Mouse (Mus musculus): Measurements from ENCODE around the gene Etnk1. TPM values are rescaled to one million over a fixed set of nuclear protein-coding genes. Genes with fewer than 3 reads are reported as not detected.

The Etnk1 gene
- polyA plus RNA-seq (2012; ENCODE audit: insufficient read depth, insufficient read length, missing spikeins), result 36.4 and 39.7 TPM in 2 replicates

DNA sequence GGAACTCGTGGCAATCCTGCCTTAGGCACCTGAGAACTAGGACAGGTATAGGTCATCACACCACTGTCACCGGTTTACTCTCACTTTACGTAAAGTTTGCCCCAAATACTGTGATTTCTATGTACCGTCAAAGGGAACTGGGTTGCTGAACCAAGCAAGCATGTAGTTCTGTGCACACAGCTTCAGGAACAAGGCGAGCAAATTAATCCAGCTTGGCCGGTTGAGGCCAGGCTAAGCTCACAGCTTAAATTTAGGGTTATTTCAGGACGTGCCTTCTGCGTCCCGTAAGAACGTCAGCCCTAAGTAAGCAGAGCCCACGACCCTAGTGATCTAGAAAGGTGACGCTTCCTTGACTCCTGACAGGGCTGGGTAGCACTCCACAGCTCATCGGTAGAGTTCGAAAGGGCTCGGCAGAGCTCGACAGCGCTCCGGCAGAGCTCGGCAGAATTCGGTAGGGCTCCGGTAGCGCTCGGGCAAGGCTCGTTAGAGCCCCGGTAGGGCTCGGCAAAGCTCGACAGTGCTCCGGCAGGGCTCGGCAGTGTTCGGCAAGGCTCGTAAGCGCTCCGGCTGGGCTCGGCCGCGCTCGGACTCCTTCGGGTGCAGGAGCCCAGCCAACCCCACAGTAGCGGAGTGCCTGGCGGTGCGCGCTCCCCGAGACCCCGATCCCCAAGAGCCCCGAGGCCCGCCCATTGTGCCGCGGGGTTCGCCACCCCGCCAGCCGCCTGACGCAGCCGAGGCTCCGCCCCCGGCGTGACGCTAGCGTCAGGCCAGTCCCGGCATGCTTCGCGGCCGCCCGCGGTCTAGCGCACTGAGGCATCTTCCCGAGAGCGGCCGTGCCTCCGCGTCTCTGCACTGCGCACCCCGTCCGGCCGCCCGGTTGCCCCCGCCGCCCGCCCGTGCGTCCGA, at the start of gene Etnk1:
Gene Etnk1 (plus strand): TSS at position 770 of the 906 bp plus-strand sequence.
- H3K4me1 ChIP-seq (ENCODE audit: control insufficient read depth, insufficient read depth, low read length), result peaks cover 30% of the 10 kb centered on the region
- TF ChIP-seq POLR2A (IDR thresholded peaks at IDR 0.05; ENCODE audit: borderline replicate concordance, low read depth, low read length), result no peak
- TF ChIP-seq CTCF (IDR thresholded peaks at IDR 0.05; ENCODE audit: low read depth, low read length), result no peak
- H3K4me3 ChIP-seq (ENCODE audit: insufficient read depth, low read length), result peak within 1 kb of the TSS; percentile 100
- peak within 1 kb of the TSS; percentile 81 for H3K27ac ChIP-seq (ENCODE audit: insufficient read depth, low read depth, low read length)

DNA sequence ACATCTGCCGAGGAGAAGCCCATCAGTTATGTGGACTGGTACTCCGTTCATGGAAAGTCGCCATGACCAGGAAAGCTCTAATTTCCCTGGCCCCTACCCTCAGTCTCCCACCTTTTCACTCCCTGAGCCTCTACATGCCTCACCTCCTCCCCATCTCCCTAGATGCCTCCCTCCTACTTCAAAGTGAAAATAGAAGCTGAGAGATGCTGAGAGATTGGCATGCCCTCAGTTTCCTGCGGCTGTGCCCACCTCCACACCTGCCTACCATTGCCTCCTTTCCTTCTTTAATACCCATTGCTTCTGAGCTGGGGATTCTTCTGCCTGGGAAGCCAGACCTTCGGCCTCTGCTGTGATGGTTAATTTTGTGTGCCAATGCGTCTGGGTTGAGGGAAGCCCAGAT, 47.7 kb upstream of the Etnk1 start:
- peaks cover 9% of the 10 kb centered on the region for H3K4me1 ChIP-seq (ENCODE audit: control insufficient read depth, insufficient read depth, low read length)
- TF ChIP-seq CTCF (IDR thresholded peaks at IDR 0.05; ENCODE audit: low read depth, low read length) (no peak), POLR2A (IDR thresholded peaks at IDR 0.05; ENCODE audit: borderline replicate concordance, low read depth, low read length) (no peak)
- no peak overlapping the region for H3K4me3 ChIP-seq (ENCODE audit: insufficient read depth, low read length)
- H3K27ac ChIP-seq (ENCODE audit: insufficient read depth, low read depth, low read length), result no peak overlapping the region

DNA sequence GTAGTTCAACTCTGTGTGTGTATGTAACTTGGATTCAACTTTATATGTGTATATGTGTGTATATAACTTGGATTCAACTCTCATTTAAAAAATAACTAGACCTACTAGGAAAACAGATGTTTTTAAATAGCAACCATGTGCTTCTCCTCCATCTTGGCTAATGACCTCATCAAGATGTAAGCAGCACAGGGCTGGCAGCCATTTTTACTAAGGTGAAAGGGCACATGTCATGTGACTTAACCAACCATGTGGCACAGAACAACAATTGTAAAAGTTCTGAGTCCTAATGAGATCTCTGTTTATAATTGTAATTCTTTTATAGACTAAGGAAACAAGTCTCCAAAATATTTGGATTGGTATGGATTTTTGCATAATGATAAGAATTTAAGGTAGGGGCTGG, 41.3 kb upstream of the Etnk1 start:
- no peaks in the 10 kb centered on the region for H3K4me1 ChIP-seq (ENCODE audit: control insufficient read depth, insufficient read depth, low read length)
- TF ChIP-seq POLR2A (IDR thresholded peaks at IDR 0.05; ENCODE audit: borderline replicate concordance, low read depth, low read length) (no peak), CTCF (IDR thresholded peaks at IDR 0.05; ENCODE audit: low read depth, low read length) (no peak)

DNA sequence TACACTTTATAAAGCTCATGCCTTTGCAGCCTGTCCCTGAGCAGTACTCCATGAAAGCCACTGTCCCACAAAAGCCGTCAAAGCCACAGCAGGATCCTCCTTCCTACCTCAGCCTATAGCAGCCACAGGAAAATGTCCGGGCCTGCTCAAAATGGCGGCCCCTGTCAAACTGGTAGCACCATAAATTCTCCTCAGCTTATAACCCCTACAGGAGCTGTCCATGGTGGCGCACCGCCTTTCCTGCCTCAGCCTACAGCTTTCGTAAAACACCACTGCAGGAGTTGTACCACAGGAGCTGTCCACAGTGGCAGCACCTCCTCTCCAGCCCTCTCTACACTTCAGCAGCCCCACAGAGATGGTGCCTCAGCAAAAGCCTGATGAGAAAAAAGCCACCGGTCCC, 37.6 kb upstream of the Etnk1 start:
- Histone ChIP-seq H3K27ac (ENCODE audit: insufficient read depth, low read depth, low read length) (no peak overlapping the region), H3K4me1 (ENCODE audit: control insufficient read depth, insufficient read depth, low read length) (peaks cover 11% of the 10 kb centered on the region), H3K4me3 (ENCODE audit: insufficient read depth, low read length) (no peak overlapping the region)
- TF ChIP-seq POLR2A (IDR thresholded peaks at IDR 0.05; ENCODE audit: borderline replicate concordance, low read depth, low read length) (no peak), CTCF (IDR thresholded peaks at IDR 0.05; ENCODE audit: low read depth, low read length) (no peak)

More for the DNA sequence above, 41.3 kb upstream of the Etnk1 start:
- Histone ChIP-seq H3K27ac (ENCODE audit: insufficient read depth, low read depth, low read length) (no peak overlapping the region), H3K4me3 (ENCODE audit: insufficient read depth, low read length) (no peak overlapping the region)

DNA sequence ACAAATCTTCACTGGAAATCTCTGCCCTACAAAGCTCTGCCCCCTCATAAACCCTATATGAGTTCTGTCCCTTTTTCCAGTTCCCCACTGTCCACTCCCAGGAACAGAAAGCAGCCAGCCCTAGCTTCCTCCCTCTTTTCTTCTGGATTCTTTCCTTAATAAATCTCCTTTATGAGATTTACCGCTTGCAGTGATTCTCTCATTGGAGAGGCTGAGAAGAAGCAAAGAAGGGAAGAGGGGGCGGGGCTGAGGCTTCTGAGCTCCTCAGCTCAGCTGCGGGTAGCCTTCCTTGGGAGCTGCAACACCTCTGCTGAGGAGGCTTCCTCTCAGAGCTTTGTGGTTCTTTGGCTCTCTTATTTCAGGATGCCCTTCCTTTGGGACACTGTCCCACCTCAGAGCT, 37.1 kb upstream of the Etnk1 start:
- H3K27ac ChIP-seq (ENCODE audit: insufficient read depth, low read depth, low read length), result no peak overlapping the region
- H3K4me3 ChIP-seq (ENCODE audit: insufficient read depth, low read length), result no peak overlapping the region
- TF ChIP-seq POLR2A (IDR thresholded peaks at IDR 0.05; ENCODE audit: borderline replicate concordance, low read depth, low read length), result no peak
- TF ChIP-seq CTCF (IDR thresholded peaks at IDR 0.05; ENCODE audit: low read depth, low read length), result no peak
- peaks cover 11% of the 10 kb centered on the region for H3K4me1 ChIP-seq (ENCODE audit: control insufficient read depth, insufficient read depth, low read length)

DNA sequence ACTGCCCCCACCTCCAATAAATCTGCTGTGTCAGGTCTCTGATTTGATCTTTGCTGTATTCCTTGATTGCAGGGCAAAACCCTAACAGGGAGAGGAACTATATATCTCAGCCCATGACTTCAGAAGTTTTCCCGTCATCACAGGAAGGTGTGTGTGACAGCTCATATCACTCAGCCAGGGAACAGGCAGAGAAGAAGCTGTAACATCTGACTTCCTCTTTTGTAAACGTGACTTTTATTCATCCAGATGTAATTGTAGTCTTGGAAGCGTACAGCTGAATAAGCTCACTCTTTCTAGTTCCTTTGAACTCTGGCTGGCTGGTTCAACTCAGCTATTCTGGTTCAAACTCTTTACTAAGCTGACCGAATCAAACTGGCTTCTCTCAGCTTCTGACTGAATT, 36.6 kb upstream of the Etnk1 start:
- Histone ChIP-seq H3K4me3 (ENCODE audit: insufficient read depth, low read length) (no peak overlapping the region), H3K4me1 (ENCODE audit: control insufficient read depth, insufficient read depth, low read length) (peaks cover 14% of the 10 kb centered on the region), H3K27ac (ENCODE audit: insufficient read depth, low read depth, low read length) (no peak overlapping the region)
- TF ChIP-seq POLR2A (IDR thresholded peaks at IDR 0.05; ENCODE audit: borderline replicate concordance, low read depth, low read length) (no peak), CTCF (IDR thresholded peaks at IDR 0.05; ENCODE audit: low read depth, low read length) (no peak)

DNA sequence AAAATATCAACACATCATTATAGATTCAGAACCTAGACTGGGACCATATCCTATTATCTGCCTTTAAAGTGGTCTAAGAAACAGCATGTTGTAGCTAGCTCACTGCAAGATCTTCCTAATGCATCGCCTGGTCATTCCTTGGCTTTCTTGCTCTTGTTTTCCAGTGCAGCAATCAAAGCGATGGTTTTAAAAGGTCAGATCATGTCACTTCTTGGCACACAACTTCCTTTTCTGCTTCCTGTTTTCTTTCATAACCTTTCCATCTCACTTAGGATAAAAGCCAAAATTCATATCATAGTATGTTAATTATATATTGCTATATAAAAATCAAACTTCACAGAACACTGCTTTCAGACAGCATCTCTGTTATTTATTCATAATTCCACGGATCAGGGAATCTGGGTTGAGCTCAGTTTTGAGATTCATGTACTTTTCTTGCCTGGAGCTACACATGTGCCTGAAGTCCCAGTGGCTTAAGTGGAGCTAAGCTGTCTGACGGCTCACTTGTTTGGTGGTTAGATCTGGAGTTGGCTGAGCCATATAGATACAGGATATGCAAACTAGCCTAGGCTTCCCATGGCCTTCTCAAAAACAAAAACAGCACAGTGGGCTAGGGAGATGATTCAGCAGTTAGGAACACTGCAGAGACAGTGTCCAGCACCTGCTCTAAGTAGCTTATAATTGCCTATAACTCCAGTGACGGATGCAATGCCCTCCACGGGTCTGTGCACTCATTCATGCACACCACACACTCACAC, 34.9 kb upstream of the Etnk1 start:
- TF ChIP-seq CTCF (IDR thresholded peaks at IDR 0.05; ENCODE audit: low read depth, low read length) (no peak), POLR2A (IDR thresholded peaks at IDR 0.05; ENCODE audit: borderline replicate concordance, low read depth, low read length) (no peak)

DNA sequence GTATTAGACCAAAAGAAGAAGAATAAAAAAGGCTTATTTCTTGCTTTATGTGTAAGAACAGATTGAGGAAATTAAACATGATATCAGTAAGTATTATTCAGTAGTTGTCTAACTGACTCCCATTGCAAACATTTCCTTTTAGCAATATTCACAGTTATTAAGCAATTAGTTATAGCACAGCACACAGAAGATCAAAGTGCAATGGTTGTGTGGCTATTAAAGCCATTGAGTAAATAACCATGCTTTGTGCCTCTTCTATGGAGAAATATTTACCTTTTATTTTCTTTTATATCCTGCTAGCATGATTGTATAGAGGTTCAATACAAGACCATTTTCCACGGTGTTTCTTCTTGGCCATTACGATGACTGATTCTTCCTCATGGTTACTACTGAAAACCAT, 33.9 kb upstream of the Etnk1 start:
- TF ChIP-seq POLR2A (IDR thresholded peaks at IDR 0.05; ENCODE audit: borderline replicate concordance, low read depth, low read length) (no peak), CTCF (IDR thresholded peaks at IDR 0.05; ENCODE audit: low read depth, low read length) (no peak)
- no peak overlapping the region for H3K27ac ChIP-seq (ENCODE audit: insufficient read depth, low read depth, low read length)
- H3K4me1 ChIP-seq (ENCODE audit: control insufficient read depth, insufficient read depth, low read length), result peaks cover 14% of the 10 kb centered on the region
- H3K4me3 ChIP-seq (ENCODE audit: insufficient read depth, low read length), result no peak overlapping the region

More for the DNA sequence above, 34.9 kb upstream of the Etnk1 start:
- H3K4me1 ChIP-seq (ENCODE audit: control insufficient read depth, insufficient read depth, low read length), result peaks cover 14% of the 10 kb centered on the region
- H3K27ac ChIP-seq (ENCODE audit: insufficient read depth, low read depth, low read length), result no peak overlapping the region
- no peak overlapping the region for H3K4me3 ChIP-seq (ENCODE audit: insufficient read depth, low read length)

DNA sequence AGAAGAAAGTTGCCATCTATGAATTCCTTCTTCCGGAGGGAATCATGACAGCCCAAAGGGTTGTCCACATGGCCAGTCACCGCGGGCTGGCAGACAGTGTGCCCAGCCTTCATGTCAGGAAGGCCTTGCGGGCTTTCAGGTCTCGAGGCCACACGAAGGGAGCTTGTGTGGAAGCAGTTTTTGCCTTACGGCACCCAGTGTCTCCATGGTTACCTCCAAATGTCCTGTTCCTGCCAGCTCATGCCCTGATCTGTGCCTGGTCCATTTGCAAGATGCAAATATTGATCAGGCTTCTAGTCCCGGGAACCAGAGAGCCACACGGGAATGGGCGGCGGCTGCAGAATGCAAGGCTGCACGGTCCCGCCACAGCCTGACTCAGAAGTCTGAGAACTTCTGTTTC, 31.9 kb upstream of the Etnk1 start:
- no peak overlapping the region for H3K27ac ChIP-seq (ENCODE audit: insufficient read depth, low read depth, low read length)
- no peak overlapping the region for H3K4me3 ChIP-seq (ENCODE audit: insufficient read depth, low read length)
- TF ChIP-seq CTCF (IDR thresholded peaks at IDR 0.05; ENCODE audit: low read depth, low read length) (no peak), POLR2A (IDR thresholded peaks at IDR 0.05; ENCODE audit: borderline replicate concordance, low read depth, low read length) (no peak)
- H3K4me1 ChIP-seq (ENCODE audit: control insufficient read depth, insufficient read depth, low read length), result peaks cover 22% of the 10 kb centered on the region

DNA sequence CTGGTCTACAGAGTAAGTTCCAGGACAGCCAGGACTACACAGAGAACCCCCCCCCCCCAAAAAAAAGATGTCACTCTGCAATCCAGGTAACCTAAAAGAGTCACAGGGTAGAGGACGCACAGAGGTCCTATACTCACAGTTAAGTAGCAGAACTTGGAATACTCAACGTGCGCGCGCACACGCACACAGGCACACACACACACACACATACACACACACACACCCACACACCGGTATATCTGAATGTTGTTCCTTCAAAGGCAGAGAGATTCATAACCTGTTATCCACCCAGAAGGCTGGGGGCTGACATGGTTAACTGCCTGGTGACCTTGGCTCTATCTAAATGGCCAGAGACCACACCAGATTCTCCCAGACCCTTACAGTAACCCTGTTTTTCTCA, 30.3 kb upstream of the Etnk1 start:
- no peak overlapping the region for H3K4me3 ChIP-seq (ENCODE audit: insufficient read depth, low read length)
- H3K27ac ChIP-seq (ENCODE audit: insufficient read depth, low read depth, low read length), result no peak overlapping the region
- peaks cover 18% of the 10 kb centered on the region for H3K4me1 ChIP-seq (ENCODE audit: control insufficient read depth, insufficient read depth, low read length)
- no peak for TF ChIP-seq POLR2A (IDR thresholded peaks at IDR 0.05; ENCODE audit: borderline replicate concordance, low read depth, low read length)
- TF ChIP-seq CTCF (IDR thresholded peaks at IDR 0.05; ENCODE audit: low read depth, low read length), result no peak

Measured in bone marrow macrophage, adult 2 months (primary cell).